28 mouse cellular contexts compared by ENCODE assay signal in the genomic region with DNA sequence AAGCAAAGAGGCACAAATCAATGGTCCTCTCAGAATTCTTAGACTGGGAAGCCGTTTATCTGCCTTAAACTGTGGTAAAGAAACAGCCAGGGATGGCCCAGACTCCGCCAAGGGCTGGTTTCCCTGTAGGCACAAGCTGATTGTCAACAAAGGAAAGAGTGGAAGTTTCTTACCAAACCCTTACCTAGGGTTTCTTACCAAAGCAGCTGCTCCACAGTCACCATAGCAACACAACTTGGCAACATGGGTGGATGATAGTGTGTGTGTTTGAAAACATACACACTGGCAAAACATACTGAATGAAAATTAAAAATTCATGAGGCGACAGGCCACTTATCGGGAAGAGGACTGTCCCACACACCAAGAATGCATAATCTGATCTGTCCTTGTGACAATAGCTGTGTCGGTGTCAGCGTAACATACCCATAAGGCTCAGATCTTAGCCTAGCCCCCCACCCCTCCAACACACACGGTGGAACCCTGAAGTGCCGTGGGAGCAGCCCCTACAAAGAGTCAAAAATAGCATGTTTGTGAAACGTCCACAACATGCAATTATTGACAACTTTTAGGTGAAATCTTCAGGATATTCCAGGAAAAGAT. TPM values are rescaled to one million over a fixed set of nuclear protein-coding genes. Genes with fewer than 3 reads are reported as not detected.
DNase-seq lines count a peak whose midpoint lies in the region; ATAC-seq and TF ChIP-seq lines count a peak whose summit lies in the region.
"Had no signal": no experiment of that assay in that cellular context is flagged by ENCODE, and none has a peak within 500 bp of the region (broad histone marks: within the 10 kb centered on the region; RNA-seq: fewer than 3 reads in every experiment).

No protein-coding gene starts in this region.

- peaks cover 5% of the 10 kb centered on the region for H3K4me1 ChIP-seq in forebrain, embryonic 15.5 days
- H3K4me1 ChIP-seq in forebrain, embryonic 12.5 days = peaks cover 15% of the 10 kb centered on the region
- peaks cover 3% of the 10 kb centered on the region; the same call in 1 of the 2 replicates for H3K4me1 ChIP-seq in midbrain, embryonic 11.5 days (ENCODE audit: control insufficient read depth, insufficient read depth, low read length)
- peaks cover 26% of the 10 kb centered on the region for H3K4me1 ChIP-seq in midbrain, embryonic 10.5 days
- peaks cover 15% of the 10 kb centered on the region for H3K4me1 ChIP-seq in midbrain, embryonic 12.5 days
- no peaks in the 10 kb centered on the region for H3K4me1 ChIP-seq in midbrain, postnatal 0 days (ENCODE audit: insufficient read depth, low read length)
- H3K4me1 ChIP-seq: neural tube, embryonic 12.5 days had no signal

- 0 out of 2 replicates have a peak, but pooled peaks have one; percentile 48 for ATAC-seq in forebrain, embryonic 15.5 days (replicated peaks)
- no peak for ATAC-seq in forebrain, embryonic 12.5 days (ENCODE audit: low FRiP score)
- ATAC-seq in midbrain, embryonic 11.5 days (ENCODE audit: low FRiP score) = peak; percentile 46; the same call in 1 of the 2 replicates
- peak; percentile 54 for ATAC-seq in midbrain, embryonic 12.5 days (ENCODE audit: low FRiP score, low read depth)
- ATAC-seq in midbrain, postnatal 0 days (ENCODE audit: low FRiP score) = 0 out of 2 replicates have a peak, but pooled peaks have one; percentile 49
- ATAC-seq: activated CD4-positive, CD25-positive, alpha-beta regulatory T cell, adult 4 months had no signal

- no peak for TF ChIP-seq CTCF in midbrain, postnatal 0 days (IDR thresholded peaks at IDR 0.05)

- 53% methylated on average over 9 of the region's 9 CpGs for WGBS in forebrain, embryonic 15.5 days
- 56% methylated on average over 9 of the region's 9 CpGs for WGBS in forebrain, embryonic 12.5 days
- WGBS in midbrain, embryonic 11.5 days = 51% methylated on average over 9 of the region's 9 CpGs
- 68% methylated on average over 9 of the region's 9 CpGs for WGBS in midbrain, embryonic 10.5 days
- WGBS in midbrain, embryonic 12.5 days = 46% methylated on average over 9 of the region's 9 CpGs
- 25% methylated on average over 9 of the region's 9 CpGs for WGBS in midbrain, postnatal 0 days

- H3K9ac ChIP-seq in forebrain, embryonic 15.5 days (replicated peaks) = no peak overlapping the region
- no peak overlapping the region for H3K9ac ChIP-seq in forebrain, embryonic 12.5 days
- no peak overlapping the region for H3K9ac ChIP-seq in midbrain, embryonic 11.5 days (ENCODE audit: low read length)
- H3K9ac ChIP-seq in midbrain, embryonic 12.5 days (replicated peaks) = no peak overlapping the region
- no peak overlapping the region for H3K9ac ChIP-seq in midbrain, postnatal 0 days (replicated peaks; ENCODE audit: low read length, poor library complexity, severe bottlenecking)
- H3K9ac ChIP-seq: embryonic facial prominence, embryonic 12.5 days; limb, embryonic 12.5 days; liver, embryonic 15.5 days; lung, embryonic 14.5 days; neural tube, embryonic 12.5 days had no signal

- H3K4me2 ChIP-seq in forebrain, embryonic 15.5 days (replicated peaks) = no peak overlapping the region
- no peak overlapping the region for H3K4me2 ChIP-seq in forebrain, embryonic 12.5 days
- no peak overlapping the region for H3K4me2 ChIP-seq in midbrain, embryonic 11.5 days
- H3K4me2 ChIP-seq in midbrain, embryonic 12.5 days (replicated peaks) = no peak overlapping the region
- no peak overlapping the region for H3K4me2 ChIP-seq in midbrain, postnatal 0 days (ENCODE audit: low read depth, low read length, poor library complexity, severe bottlenecking)
- H3K4me2 ChIP-seq: limb, embryonic 12.5 days; lung, embryonic 14.5 days; neural tube, embryonic 12.5 days had no signal

- no peak overlapping the region for H3K27ac ChIP-seq in forebrain, embryonic 15.5 days (replicated peaks)
- H3K27ac ChIP-seq in forebrain, embryonic 12.5 days = no peak overlapping the region
- no peak overlapping the region for H3K27ac ChIP-seq in midbrain, embryonic 11.5 days (ENCODE audit: low read depth, low read length)
- H3K27ac ChIP-seq in midbrain, embryonic 10.5 days (replicated peaks) = no peak overlapping the region
- H3K27ac ChIP-seq in midbrain, embryonic 12.5 days (replicated peaks) = 0 out of 2 replicates have a peak overlapping the region, but pooled peaks have one; percentile 15
- H3K27ac ChIP-seq in midbrain, postnatal 0 days (ENCODE audit: low read depth, low read length) = no peak overlapping the region
- H3K27ac ChIP-seq: left cerebral cortex, adult 2 months; limb, embryonic 12.5 days; liver, embryonic 15.5 days; neural tube, embryonic 12.5 days; stomach, postnatal 0 days had no signal

- H3K9me3 ChIP-seq in forebrain, embryonic 15.5 days = no peaks in the 10 kb centered on the region
- no peaks in the 10 kb centered on the region for H3K9me3 ChIP-seq in forebrain, embryonic 12.5 days
- H3K9me3 ChIP-seq in midbrain, embryonic 11.5 days (ENCODE audit: control insufficient read depth, low read length) = no peaks in the 10 kb centered on the region
- no peaks in the 10 kb centered on the region for H3K9me3 ChIP-seq in midbrain, embryonic 10.5 days (replicated peaks)
- H3K9me3 ChIP-seq in midbrain, embryonic 12.5 days = no peaks in the 10 kb centered on the region
- no peaks in the 10 kb centered on the region for H3K9me3 ChIP-seq in midbrain, postnatal 0 days (ENCODE audit: low read length)
- H3K9me3 ChIP-seq: embryonic facial prominence, embryonic 12.5 days; limb, embryonic 12.5 days; liver, embryonic 15.5 days; neural tube, embryonic 12.5 days had no signal

- no peaks in the 10 kb centered on the region for H3K27me3 ChIP-seq in forebrain, embryonic 15.5 days
- peaks cover 4% of the 10 kb centered on the region; the same call in 1 of the 2 replicates for H3K27me3 ChIP-seq in forebrain, embryonic 12.5 days
- no peaks in the 10 kb centered on the region for H3K27me3 ChIP-seq in midbrain, embryonic 11.5 days (ENCODE audit: control insufficient read depth, insufficient read depth, low read length)
- H3K27me3 ChIP-seq in midbrain, embryonic 10.5 days (ENCODE audit: low read depth, poor library complexity, severe bottlenecking) = no peaks in the 10 kb centered on the region
- no peaks in the 10 kb centered on the region for H3K27me3 ChIP-seq in midbrain, embryonic 12.5 days
- no peaks in the 10 kb centered on the region for H3K27me3 ChIP-seq in midbrain, postnatal 0 days (ENCODE audit: insufficient read depth, low read length)
- H3K27me3 ChIP-seq: embryonic facial prominence, embryonic 12.5 days; limb, embryonic 12.5 days; liver, embryonic 15.5 days; neural tube, embryonic 12.5 days had no signal

- peak; percentile 89 for DNase-seq in midbrain, embryonic 11.5 days (ENCODE audit: low spot score, missing footprints)
- DNase-seq in midbrain, embryonic 10.5 days (ENCODE audit: low spot score) = no peak
- DNase-seq in midbrain, postnatal 0 days (ENCODE audit: low spot score) = peak; percentile 4
- DNase-seq in layer of hippocampus, adult 8-10 months (ENCODE audit: low spot score in 2 of 2) = no peak
- no peak for DNase-seq in thymus, postnatal 10 days (ENCODE audit: low spot score in 2 of 2)
- DNase-seq: adrenal gland, adult 2 months; gastrocnemius, postnatal 10 days had no signal

- no peaks in the 10 kb centered on the region for H3K36me3 ChIP-seq in forebrain, embryonic 15.5 days
- H3K36me3 ChIP-seq in forebrain, embryonic 12.5 days (replicated peaks) = no peaks in the 10 kb centered on the region
- no peaks in the 10 kb centered on the region for H3K36me3 ChIP-seq in midbrain, embryonic 11.5 days (ENCODE audit: control insufficient read depth, insufficient read depth, low read length)
- no peaks in the 10 kb centered on the region for H3K36me3 ChIP-seq in midbrain, embryonic 10.5 days
- no peaks in the 10 kb centered on the region for H3K36me3 ChIP-seq in midbrain, embryonic 12.5 days
- H3K36me3 ChIP-seq in midbrain, postnatal 0 days (ENCODE audit: insufficient read depth, low read length) = no peaks in the 10 kb centered on the region
- H3K36me3 ChIP-seq: embryonic facial prominence, embryonic 12.5 days; limb, embryonic 12.5 days; liver, embryonic 15.5 days; neural tube, embryonic 12.5 days had no signal

- H3K4me3 ChIP-seq in forebrain, embryonic 15.5 days = no peak overlapping the region
- H3K4me3 ChIP-seq in forebrain, embryonic 12.5 days (replicated peaks) = no peak overlapping the region
- no peak overlapping the region for H3K4me3 ChIP-seq in midbrain, embryonic 11.5 days (ENCODE audit: low read depth, low read length)
- H3K4me3 ChIP-seq in midbrain, embryonic 10.5 days = no peak overlapping the region
- H3K4me3 ChIP-seq in midbrain, embryonic 12.5 days = no peak overlapping the region
- no peak overlapping the region for H3K4me3 ChIP-seq in midbrain, postnatal 0 days (ENCODE audit: low read depth, low read length)
- H3K4me3 ChIP-seq: embryonic facial prominence, embryonic 12.5 days; left cerebral cortex, adult 2 months; limb, embryonic 12.5 days; liver, embryonic 15.5 days; myocyte; neural tube, embryonic 12.5 days had no signal

RNA-seq across cellular contexts. Expression of a gene that starts 3.8 kb away (rescaled TPM):
- not detected in 2 replicates for polyA plus RNA-seq in forebrain, embryonic 15.5 days (2015; fragmentation: Nextera tagmentation; extraction: Ambion mirVana)
- not detected in 2 replicates for polyA plus RNA-seq in forebrain, embryonic 12.5 days (2016; fragmentation: Nextera tagmentation; extraction: Ambion mirVana)
- polyA plus RNA-seq in midbrain, embryonic 11.5 days (2014; fragmentation: Nextera tagmentation; extraction: Ambion mirVana) = not detected in 2 replicates
- not detected in 2 replicates for polyA plus RNA-seq in midbrain, embryonic 10.5 days (2016; fragmentation: Nextera tagmentation; extraction: Ambion mirVana)
- polyA plus RNA-seq in midbrain, embryonic 12.5 days (2016; fragmentation: Nextera tagmentation; extraction: Ambion mirVana) = not detected in 2 replicates
- not detected in 2 replicates for total RNA-seq in midbrain, postnatal 0 days (2014; rRNA removed)
- polyA plus RNA-seq in midbrain, postnatal 0 days (2015; fragmentation: Nextera tagmentation; extraction: Ambion mirVana) = not detected in 2 replicates
- not detected for total RNA-seq in layer of hippocampus, adult 8-10 months (2022)
- total RNA-seq: adrenal gland, adult 2 months; adrenal gland, postnatal 36 days; gastrocnemius, postnatal 10 days; heart, postnatal 25 days; layer of hippocampus, postnatal 10 days; left cerebral cortex, adult 2 months; left cerebral cortex, postnatal 25 days; liver, adult 2 months had no signal
- polyA plus RNA-seq: activated CD4-positive, CD25-positive, alpha-beta regulatory T cell, adult 4 months; adrenal gland, adult 2 months; embryonic facial prominence, embryonic 12.5 days; gonadal fat pad, adult 2 months; heart, embryonic 14.5 days; intestine, embryonic 16.5 days; limb, embryonic 12.5 days; liver, adult 2 months; liver, embryonic 15.5 days; lung, embryonic 14.5 days; myocyte; neural tube, embryonic 12.5 days; spleen, adult 2 months; stomach, postnatal 0 days had no signal

RNA-seq across cellular contexts. Expression of a gene that starts 25.5 kb away (rescaled TPM):
- polyA plus RNA-seq in forebrain, embryonic 15.5 days (2015; fragmentation: Nextera tagmentation; extraction: Ambion mirVana) = 43.3 and 48.9 TPM in 2 replicates
- 97.1 and 101 TPM in 2 replicates for polyA plus RNA-seq in forebrain, embryonic 12.5 days (2016; fragmentation: Nextera tagmentation; extraction: Ambion mirVana)
- polyA plus RNA-seq in midbrain, embryonic 11.5 days (2014; fragmentation: Nextera tagmentation; extraction: Ambion mirVana) = 91.9 and 110 TPM in 2 replicates
- 89.4 and 96.6 TPM in 2 replicates for polyA plus RNA-seq in midbrain, embryonic 10.5 days (2016; fragmentation: Nextera tagmentation; extraction: Ambion mirVana)
- 111 and 112 TPM in 2 replicates for polyA plus RNA-seq in midbrain, embryonic 12.5 days (2016; fragmentation: Nextera tagmentation; extraction: Ambion mirVana)
- total RNA-seq in midbrain, postnatal 0 days (2014; rRNA removed) = 60.4 and 65.5 TPM in 2 replicates
- 23.5 TPM in 2 replicates for polyA plus RNA-seq in midbrain, postnatal 0 days (2015; fragmentation: Nextera tagmentation; extraction: Ambion mirVana)
- total RNA-seq in layer of hippocampus, adult 8-10 months (2022) = 10 to 100 TPM; 45.7 to 46.6 (median 45.8) TPM

RNA-seq across cellular contexts. Expression of a gene that starts 30.6 kb away (rescaled TPM):
- 0.28 and 0.64 TPM in 2 replicates for polyA plus RNA-seq in forebrain, embryonic 15.5 days (2015; fragmentation: Nextera tagmentation; extraction: Ambion mirVana)
- 1.1 TPM in 2 replicates for polyA plus RNA-seq in forebrain, embryonic 12.5 days (2016; fragmentation: Nextera tagmentation; extraction: Ambion mirVana)
- 1.0 and 1.5 TPM in 2 replicates for polyA plus RNA-seq in midbrain, embryonic 11.5 days (2014; fragmentation: Nextera tagmentation; extraction: Ambion mirVana)
- polyA plus RNA-seq in midbrain, embryonic 10.5 days (2016; fragmentation: Nextera tagmentation; extraction: Ambion mirVana) = 0.67 and 1.2 TPM in 2 replicates
- polyA plus RNA-seq in midbrain, embryonic 12.5 days (2016; fragmentation: Nextera tagmentation; extraction: Ambion mirVana) = 1.0 and 2.1 TPM in 2 replicates
- not detected in 2 replicates for total RNA-seq in midbrain, postnatal 0 days (2014; rRNA removed)
- 0.18 and 0.81 TPM in 2 replicates for polyA plus RNA-seq in midbrain, postnatal 0 days (2015; fragmentation: Nextera tagmentation; extraction: Ambion mirVana)
- 1 to 10 TPM in 2 of 4 experiments, under 1 TPM in 2; 0.74 to 1.7 (median 0.91) TPM for total RNA-seq in layer of hippocampus, adult 8-10 months (2022)
- total RNA-seq: liver, adult 2 months had no signal

RNA-seq across cellular contexts. Expression of a gene that starts 57.8 kb away (rescaled TPM):
- 710 and 729 TPM in 2 replicates for polyA plus RNA-seq in forebrain, embryonic 15.5 days (2015; fragmentation: Nextera tagmentation; extraction: Ambion mirVana)
- 870 and 873 TPM in 2 replicates for polyA plus RNA-seq in forebrain, embryonic 12.5 days (2016; fragmentation: Nextera tagmentation; extraction: Ambion mirVana)
- polyA plus RNA-seq in midbrain, embryonic 11.5 days (2014; fragmentation: Nextera tagmentation; extraction: Ambion mirVana) = 1,011 and 1,046 TPM in 2 replicates
- 876 and 930 TPM in 2 replicates for polyA plus RNA-seq in midbrain, embryonic 10.5 days (2016; fragmentation: Nextera tagmentation; extraction: Ambion mirVana)
- 770 and 818 TPM in 2 replicates for polyA plus RNA-seq in midbrain, embryonic 12.5 days (2016; fragmentation: Nextera tagmentation; extraction: Ambion mirVana)
- total RNA-seq in midbrain, postnatal 0 days (2014; rRNA removed) = 57.6 and 69.2 TPM in 2 replicates
- 242 and 258 TPM in 2 replicates for polyA plus RNA-seq in midbrain, postnatal 0 days (2015; fragmentation: Nextera tagmentation; extraction: Ambion mirVana)
- total RNA-seq in layer of hippocampus, adult 8-10 months (2022) = 100 to 1,000 TPM; 197 to 271 (median 244) TPM

Comparison
In these comparisons a context has a peak if more than half of its experiments do, and no peak if none do; other contexts are left out.
1. DNase-seq: peak in midbrain, embryonic 11.5 days (single experiment) and midbrain, postnatal 0 days (single experiment); none in midbrain, embryonic 10.5 days (single experiment), layer of hippocampus, adult 8-10 months (0 of 2) and thymus, postnatal 10 days (0 of 2).